Mouse (Mus musculus): ENCODE data around the gene Ptprn2.

Ptprn2 gene

GRCm38 (mm10) chr12:117229442-117229841 is 743.9 kb downstream of the Ptprn2 start:
- DNase-seq (ENCODE audit: low read depth) = no peak

GRCm38 (mm10) chr12:117230282-117230681 is 744.8 kb downstream of the Ptprn2 start:
- DNase-seq (ENCODE audit: low read depth) = no peak

GRCm38 (mm10) chr12:117231850-117232249 is 746.3 kb downstream of the Ptprn2 start:
- no peak for DNase-seq (ENCODE audit: low read depth)

GRCm38 (mm10) chr12:117235114-117235513 is 749.6 kb downstream of the Ptprn2 start:
- DNase-seq (ENCODE audit: low read depth) = no peak

GRCm38 (mm10) chr12:117236020-117236734 is 750.7 kb downstream of the Ptprn2 start:
- no peak for DNase-seq (ENCODE audit: low read depth)

GRCm38 (mm10) chr12:117236981-117237380 is 751.5 kb downstream of the Ptprn2 start:
- no peak for DNase-seq (ENCODE audit: low read depth)

GRCm38 (mm10) chr12:117239927-117240715 is 754.6 kb downstream of the Ptprn2 start:
- DNase-seq (ENCODE audit: low read depth) = no peak

GRCm38 (mm10) chr12:117242181-117242580 is 756.7 kb downstream of the Ptprn2 start:
- DNase-seq (ENCODE audit: low read depth) = no peak

- DNase-seq (ENCODE audit: low read depth) = no peak
These were observed 760.5 kb downstream of the Ptprn2 start for GRCm38 (mm10) chr12:117245885-117246478.

- DNase-seq (ENCODE audit: low read depth) = no peak
These were observed 764.9 kb downstream of the Ptprn2 start for GRCm38 (mm10) chr12:117250465-117250864.

- peak; percentile 79 for DNase-seq (ENCODE audit: low read depth)
These were observed 766.3 kb downstream of the Ptprn2 start for GRCm38 (mm10) chr12:117251663-117252425.

GRCm38 (mm10) chr12:117252426-117252779 is 766.9 kb downstream of the Ptprn2 start:
- no peak for DNase-seq (ENCODE audit: low read depth)

- no peak for DNase-seq (ENCODE audit: low read depth)
These were observed 768.8 kb downstream of the Ptprn2 start for GRCm38 (mm10) chr12:117254356-117254755.

GRCm38 (mm10) chr12:117255325-117255724 is 769.8 kb downstream of the Ptprn2 start:
- no peak for DNase-seq (ENCODE audit: low read depth)

- no peak for DNase-seq (ENCODE audit: low read depth)
These were observed 770.3 kb downstream of the Ptprn2 start for GRCm38 (mm10) chr12:117255776-117256342.

- DNase-seq (ENCODE audit: low read depth) = no peak
These were observed 771.3 kb downstream of the Ptprn2 start for GRCm38 (mm10) chr12:117256849-117257204.

- no peak for DNase-seq (ENCODE audit: low read depth)
These were observed 771.8 kb downstream of the Ptprn2 start for GRCm38 (mm10) chr12:117257205-117257920.

GRCm38 (mm10) chr12:117257921-117258497 is 772.5 kb downstream of the Ptprn2 start:
- DNase-seq (ENCODE audit: low read depth) = no peak

- peak; percentile 35 for DNase-seq (ENCODE audit: low read depth)
These were observed 775.1 kb downstream of the Ptprn2 start for GRCm38 (mm10) chr12:117260391-117261164.

- no peak for DNase-seq (ENCODE audit: low read depth)
These were observed 775.6 kb downstream of the Ptprn2 start for GRCm38 (mm10) chr12:117261165-117261440.
